Mouse (Mus musculus): ENCODE results near the gene Faap100. TPM values are rescaled to one million over a fixed set of nuclear protein-coding genes. Genes with fewer than 3 reads are reported as not detected.

The Faap100 gene
- polyA plus RNA-seq, 1 experiment: 57.8 TPM

DNA sequence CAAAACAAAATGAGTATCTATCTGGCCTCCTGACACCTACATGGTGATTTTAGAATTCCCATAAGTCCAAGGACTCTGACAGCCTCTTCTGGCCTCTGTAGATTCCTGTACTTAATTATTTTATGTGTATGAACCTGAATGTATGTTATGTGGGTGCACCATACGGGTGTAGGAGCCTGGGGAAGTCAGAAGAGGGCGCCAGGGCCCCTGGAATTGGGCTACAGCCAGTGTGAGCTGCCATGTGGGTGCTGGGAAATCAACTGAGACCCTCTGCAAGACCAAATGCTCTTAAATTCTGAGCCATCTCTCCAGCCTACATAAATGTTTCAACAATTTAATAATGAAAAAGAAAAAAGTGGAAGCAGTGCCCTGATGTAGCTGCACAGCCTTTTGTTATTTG lies 41.1 kb downstream of the Faap100 start:
- no peaks in the 10 kb centered on the region for H3K27me3 ChIP-seq (ENCODE audit: control insufficient read depth, insufficient read depth, low read length)
- H3K4me1 ChIP-seq (ENCODE audit: control insufficient read depth, insufficient read depth, low read length): no peaks in the 10 kb centered on the region
- H3K4me3 ChIP-seq (ENCODE audit: control insufficient read depth, low read depth, low read length): no peak overlapping the region
- H3K36me3 ChIP-seq (ENCODE audit: control insufficient read depth, insufficient read depth, low read length): no peaks in the 10 kb centered on the region
- TF ChIP-seq CTCF (IDR thresholded peaks at IDR 0.05; ENCODE audit: control insufficient read depth, insufficient read depth, insufficient replicate concordance, low read depth, low read length) (no peak), POLR2A (IDR thresholded peaks at IDR 0.05; ENCODE audit: control insufficient read depth, low read depth, low read length) (no peak)
- no peak overlapping the region for H3K27ac ChIP-seq (ENCODE audit: control insufficient read depth, insufficient read depth, low read depth, low read length)

DNA sequence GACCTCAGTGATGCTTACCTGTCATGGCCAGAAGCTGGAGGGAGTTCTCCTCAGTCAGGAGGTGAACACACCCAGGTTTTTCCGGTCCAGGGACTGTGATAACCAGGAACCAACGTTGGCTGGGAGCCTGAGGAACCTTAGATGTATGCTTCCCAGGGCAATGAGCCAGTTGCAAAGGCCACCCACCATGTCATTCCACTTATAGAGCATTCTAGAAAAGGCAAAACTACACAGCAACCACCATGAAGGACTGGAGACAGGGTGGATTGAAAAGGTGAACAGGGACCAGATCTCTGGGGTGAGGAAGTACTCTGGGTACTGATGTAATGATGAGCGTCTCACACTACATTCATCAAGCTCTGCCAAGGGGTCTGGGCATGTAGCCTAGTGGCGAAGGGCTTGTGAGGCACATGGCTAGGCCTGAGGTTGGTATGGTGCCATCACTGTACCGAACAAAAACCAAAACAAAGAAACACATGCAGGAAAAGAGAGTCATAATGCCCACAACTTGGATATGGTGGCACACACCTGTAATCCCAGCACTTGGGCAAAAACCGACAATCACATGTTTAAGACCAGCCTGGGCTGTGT lies 43.0 kb downstream of the Faap100 start:
- Histone ChIP-seq H3K4me1 (ENCODE audit: control insufficient read depth, insufficient read depth, low read length) (no peaks in the 10 kb centered on the region), H3K27ac (ENCODE audit: control insufficient read depth, insufficient read depth, low read depth, low read length) (no peak overlapping the region), H3K36me3 (ENCODE audit: control insufficient read depth, insufficient read depth, low read length) (no peaks in the 10 kb centered on the region), H3K4me3 (ENCODE audit: control insufficient read depth, low read depth, low read length) (no peak overlapping the region), H3K27me3 (ENCODE audit: control insufficient read depth, insufficient read depth, low read length) (no peaks in the 10 kb centered on the region)
- no peak for TF ChIP-seq CTCF (IDR thresholded peaks at IDR 0.05; ENCODE audit: control insufficient read depth, insufficient read depth, insufficient replicate concordance, low read depth, low read length)
- TF ChIP-seq POLR2A (IDR thresholded peaks at IDR 0.05; ENCODE audit: control insufficient read depth, low read depth, low read length): no peak

DNA sequence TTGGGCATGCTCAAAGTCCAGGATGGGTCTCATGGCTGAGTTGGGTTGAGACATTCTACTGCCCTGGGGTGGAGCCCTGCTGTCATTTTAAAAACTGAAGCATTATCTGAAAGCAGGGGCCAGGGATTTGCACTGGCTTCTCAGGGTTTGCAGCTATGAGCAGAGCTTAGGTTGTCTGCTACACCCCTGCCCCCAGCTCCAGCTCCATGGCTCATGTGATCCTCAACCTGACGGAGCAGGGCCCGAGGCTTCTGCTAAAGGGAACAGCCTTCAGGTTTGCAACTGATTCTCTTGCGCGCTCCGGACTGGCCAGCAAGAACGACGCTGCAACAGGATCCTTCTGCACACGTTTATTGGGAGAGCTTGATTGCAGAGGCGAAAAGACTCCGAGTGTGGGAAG lies 58.4 kb downstream of the Faap100 start:
- Histone ChIP-seq H3K4me1 (ENCODE audit: control insufficient read depth, insufficient read depth, low read length) (peaks cover 19% of the 10 kb centered on the region), H3K27me3 (ENCODE audit: control insufficient read depth, insufficient read depth, low read length) (no peaks in the 10 kb centered on the region), H3K36me3 (ENCODE audit: control insufficient read depth, insufficient read depth, low read length) (no peaks in the 10 kb centered on the region), H3K27ac (ENCODE audit: control insufficient read depth, insufficient read depth, low read depth, low read length) (no peak overlapping the region), H3K4me3 (ENCODE audit: control insufficient read depth, low read depth, low read length) (no peak overlapping the region)
- TF ChIP-seq POLR2A (IDR thresholded peaks at IDR 0.05; ENCODE audit: control insufficient read depth, low read depth, low read length): no peak
- no peak for TF ChIP-seq CTCF (IDR thresholded peaks at IDR 0.05; ENCODE audit: control insufficient read depth, insufficient read depth, insufficient replicate concordance, low read depth, low read length)

DNA sequence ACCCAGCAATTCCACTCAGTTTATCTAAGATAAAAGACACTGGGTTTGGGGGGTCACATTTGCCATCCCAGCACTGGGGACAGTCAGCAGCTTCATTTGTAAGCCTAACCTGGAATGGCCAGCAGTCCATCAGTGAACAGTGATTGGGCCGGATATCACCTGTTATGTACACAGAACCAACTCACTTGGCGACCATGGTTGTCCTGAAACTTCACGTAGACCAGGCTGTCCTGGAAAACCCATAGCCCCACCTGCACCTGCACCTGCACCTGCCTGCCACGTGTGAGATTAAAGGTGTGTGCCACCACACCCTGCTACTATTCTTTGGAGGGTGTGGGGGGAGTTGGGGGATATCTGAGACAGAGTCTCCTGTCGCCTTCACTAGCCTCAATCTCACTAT lies 59.3 kb downstream of the Faap100 start:
- Histone ChIP-seq H3K27ac (ENCODE audit: control insufficient read depth, insufficient read depth, low read depth, low read length) (no peak overlapping the region), H3K27me3 (ENCODE audit: control insufficient read depth, insufficient read depth, low read length) (no peaks in the 10 kb centered on the region), H3K4me3 (ENCODE audit: control insufficient read depth, low read depth, low read length) (no peak overlapping the region), H3K36me3 (ENCODE audit: control insufficient read depth, insufficient read depth, low read length) (no peaks in the 10 kb centered on the region), H3K4me1 (ENCODE audit: control insufficient read depth, insufficient read depth, low read length) (peaks cover 23% of the 10 kb centered on the region)
- TF ChIP-seq CTCF (IDR thresholded peaks at IDR 0.05; ENCODE audit: control insufficient read depth, insufficient read depth, insufficient replicate concordance, low read depth, low read length): no peak
- no peak for TF ChIP-seq POLR2A (IDR thresholded peaks at IDR 0.05; ENCODE audit: control insufficient read depth, low read depth, low read length)

Other genes starting within 250 kb of the Faap100 start
- 76.3 and 90.4 TPM in 2 replicates for gene Slc38a10, start 227.4 kb downstream of the Faap100 start, polyA plus RNA-seq (2012; rRNA removed)
- gene Bahcc1, start 145.8 kb downstream of the Faap100 start, polyA plus RNA-seq (2012; rRNA removed): 2.3 and 2.9 TPM in 2 replicates
- gene Actg1, start 30.2 kb downstream of the Faap100 start, polyA plus RNA-seq (2012; rRNA removed): 670 and 672 TPM in 2 replicates
- 1.6 and 2.1 TPM in 2 replicates for gene Fscn2, start 17.2 kb downstream of the Faap100 start, polyA plus RNA-seq (2012; rRNA removed)
- 75.8 and 79.3 TPM in 2 replicates for gene Nploc4, start 58.9 kb upstream of the Faap100 start, polyA plus RNA-seq (2012; rRNA removed)
- 0.47 and 0.51 TPM in 2 replicates for gene Tspan10, start 63.9 kb upstream of the Faap100 start, polyA plus RNA-seq (2012; rRNA removed)
- 1.5 and 1.9 TPM in 2 replicates for gene Pde6g, start 74.7 kb upstream of the Faap100 start, polyA plus RNA-seq (2012; rRNA removed)
- 6.3 and 7.1 TPM in 2 replicates for gene Oxld1, start 79.3 kb upstream of the Faap100 start, polyA plus RNA-seq (2012; rRNA removed)
- 5.6 and 6.9 TPM in 2 replicates for gene Ccdc137, start 79.4 kb upstream of the Faap100 start, polyA plus RNA-seq (2012; rRNA removed)
- gene Arl16, start 88.8 kb upstream of the Faap100 start, polyA plus RNA-seq (2012; rRNA removed): 15.8 and 20.5 TPM in 2 replicates
- gene Mrpl12, start 105.8 kb upstream of the Faap100 start, polyA plus RNA-seq (2012; rRNA removed): 84.6 and 94.8 TPM in 2 replicates
- 68.3 and 75.0 TPM in 2 replicates for gene Slc25a10, start 113.1 kb upstream of the Faap100 start, polyA plus RNA-seq (2012; rRNA removed)
- 0.07 and 0.18 TPM in 2 replicates for gene Gcgr, start 151.9 kb upstream of the Faap100 start, polyA plus RNA-seq (2012; rRNA removed)
- gene Mcrip1, start 171.0 kb upstream of the Faap100 start, polyA plus RNA-seq (2012; rRNA removed): 196 and 204 TPM in 2 replicates
- 31.2 and 31.6 TPM in 2 replicates for gene Ppp1r27, start 172.4 kb upstream of the Faap100 start, polyA plus RNA-seq (2012; rRNA removed)
- gene P4hb, start 194.5 kb upstream of the Faap100 start, polyA plus RNA-seq (2012; rRNA removed): 46.7 and 55.1 TPM in 2 replicates
- 94.7 and 101 TPM in 2 replicates for gene Arhgdia, start 202.9 kb upstream of the Faap100 start, polyA plus RNA-seq (2012; rRNA removed)
- 22.8 and 23.6 TPM in 2 replicates for gene Alyref, start 219.6 kb upstream of the Faap100 start, polyA plus RNA-seq (2012; rRNA removed)
- 178 and 209 TPM in 2 replicates for gene Anapc11, start 219.7 kb upstream of the Faap100 start, polyA plus RNA-seq (2012; rRNA removed)
- gene Npb, start 229.7 kb upstream of the Faap100 start, polyA plus RNA-seq (2012; rRNA removed): 24.6 and 26.3 TPM in 2 replicates
- 106 and 116 TPM in 2 replicates for gene Pcyt2, start 239.2 kb upstream of the Faap100 start, polyA plus RNA-seq (2012; rRNA removed)
- 22.3 and 23.9 TPM in 2 replicates for gene Sirt7, start 246.5 kb upstream of the Faap100 start, polyA plus RNA-seq (2012; rRNA removed)

All from testis, adult 2 months (tissue).